In the genomic region with DNA sequence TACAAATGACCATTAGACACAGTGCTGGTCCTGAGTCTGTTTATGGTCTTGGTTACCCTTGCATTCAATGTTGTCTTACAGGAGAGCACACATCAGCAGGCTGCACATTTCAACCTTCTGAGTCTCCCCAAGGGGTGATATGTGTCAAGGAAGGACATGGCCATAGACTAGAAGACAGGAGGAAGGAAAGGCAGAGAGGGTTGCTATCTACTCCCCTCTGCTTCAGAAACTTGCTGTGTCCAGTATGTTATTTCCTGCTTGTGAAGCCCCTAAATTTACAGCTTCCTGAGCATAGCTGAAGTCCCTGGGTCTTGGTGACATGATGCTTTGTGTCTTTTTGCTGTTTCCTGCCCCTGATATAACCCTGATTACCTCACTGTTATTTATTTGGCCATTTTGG, we compare ENCODE assay signal across 26 mouse cellular contexts.
A peak's percentile ranks its signal among the peaks of the same experiment; 100 is the strongest.
DNase-seq lines count a peak whose midpoint lies in the region; ATAC-seq and TF ChIP-seq lines count a peak whose summit lies in the region.
"Had no signal": no experiment of that assay in that cellular context is flagged by ENCODE, and none has a peak within 500 bp of the region (broad histone marks: within the 10 kb centered on the region; RNA-seq: fewer than 3 reads in every experiment).

No protein-coding gene starts in this region.

- no peaks in the 10 kb centered on the region for H3K4me1 ChIP-seq in kidney, adult 2 months (ENCODE audit: control insufficient read depth, insufficient read depth, low read length)
- no peaks in the 10 kb centered on the region for H3K4me1 ChIP-seq in kidney, postnatal 0 days (replicated peaks; ENCODE audit: insufficient read depth, low read length)
- H3K4me1 ChIP-seq in liver, embryonic 13.5 days (replicated peaks) = no peaks in the 10 kb centered on the region
- no peaks in the 10 kb centered on the region for H3K4me1 ChIP-seq in forebrain, embryonic 11.5 days (replicated peaks; ENCODE audit: control insufficient read depth, insufficient read depth, low read length)
- H3K4me1 ChIP-seq: embryonic facial prominence, embryonic 13.5 days; hindbrain, embryonic 10.5 days; hindbrain, embryonic 15.5 days; intestine, embryonic 15.5 days; limb, embryonic 13.5 days; megakaryocyte, embryonic 14.5 days had no signal

- no peak for TF ChIP-seq POLR2A in kidney, adult 2 months (IDR thresholded peaks at IDR 0.05; ENCODE audit: low read depth, low read length)

- no peaks in the 10 kb centered on the region for H3K36me3 ChIP-seq in kidney, adult 2 months (ENCODE audit: control insufficient read depth, insufficient read depth, low read length)
- H3K36me3 ChIP-seq in kidney, postnatal 0 days (ENCODE audit: insufficient read depth, low read length) = no peaks in the 10 kb centered on the region
- no peaks in the 10 kb centered on the region for H3K36me3 ChIP-seq in liver, embryonic 13.5 days
- H3K36me3 ChIP-seq in forebrain, embryonic 11.5 days (ENCODE audit: control insufficient read depth, insufficient read depth, low read length) = no peaks in the 10 kb centered on the region
- H3K36me3 ChIP-seq: embryonic facial prominence, embryonic 13.5 days; forebrain, embryonic 10.5 days; hindbrain, embryonic 10.5 days; hindbrain, embryonic 15.5 days; intestine, embryonic 15.5 days; limb, embryonic 13.5 days had no signal

- H3K9ac ChIP-seq in kidney, postnatal 0 days (ENCODE audit: low read depth, low read length) = no peak overlapping the region
- H3K9ac ChIP-seq in liver, embryonic 13.5 days = no peak overlapping the region
- no peak overlapping the region for H3K9ac ChIP-seq in forebrain, embryonic 11.5 days (ENCODE audit: low read length)
- H3K9ac ChIP-seq: embryonic facial prominence, embryonic 13.5 days; hindbrain, embryonic 15.5 days; intestine, embryonic 15.5 days; limb, embryonic 13.5 days had no signal

- no peak overlapping the region for H3K27ac ChIP-seq in kidney, adult 2 months (ENCODE audit: insufficient read depth, low read depth, low read length)
- no peak overlapping the region for H3K27ac ChIP-seq in kidney, postnatal 0 days
- no peak overlapping the region for H3K27ac ChIP-seq in liver, embryonic 13.5 days
- no peak overlapping the region for H3K27ac ChIP-seq in forebrain, embryonic 11.5 days (ENCODE audit: low read depth, low read length)
- H3K27ac ChIP-seq: embryonic facial prominence, embryonic 13.5 days; forebrain, embryonic 10.5 days; hindbrain, embryonic 10.5 days; hindbrain, embryonic 15.5 days; intestine, embryonic 15.5 days; limb, embryonic 13.5 days had no signal

- ATAC-seq in kidney, postnatal 0 days (replicated peaks; ENCODE audit: low FRiP score, low read depth) = no peak; the same call in 1 of the 2 replicates
- peak; percentile 54; the same call in 1 of the 2 replicates for ATAC-seq in liver, embryonic 13.5 days (ENCODE audit: low read depth)
- no peak for ATAC-seq in forebrain, embryonic 11.5 days (replicated peaks; ENCODE audit: low FRiP score)
- ATAC-seq in cerebellum, adult (ENCODE audit: insufficient number of reproducible peaks, low FRiP score, low TSS enrichment) = no peak
- ATAC-seq: forebrain, embryonic 16.5 days; intestine, embryonic 15.5 days; lung, postnatal 0 days had no signal

- no peak for TF ChIP-seq CTCF in kidney, adult 2 months (conservative IDR thresholded peaks at IDR 0.05; ENCODE audit: insufficient read depth, insufficient read length, low read depth, low read length)
- no peak for TF ChIP-seq CTCF in kidney, postnatal 0 days (IDR thresholded peaks at IDR 0.05; ENCODE audit: low read depth)

- peak; percentile 66 for DNase-seq in kidney, adult 2 months
- peak; percentile 4 to 47 for DNase-seq in kidney, adult 8-10 months
- DNase-seq in kidney, postnatal 0 days (ENCODE audit: low spot score) = peak; percentile 69
- DNase-seq in liver, embryonic 13.5 days = no peak
- DNase-seq in forebrain, embryonic 11.5 days (ENCODE audit: low spot score) = no peak
- no peak for DNase-seq in left cerebral cortex, postnatal 36 days (ENCODE audit: low spot score in 2 of 2)
- DNase-seq: adrenal gland, postnatal 10 days; B cell, adult 2 months; cerebellum, adult 11-12 months; cerebellum, postnatal 10 days; gastrocnemius, postnatal 10 days; heart, postnatal 14 days; lung, adult 18-20 months; lung, postnatal 4 days; midbrain, embryonic 14.5 days; thymus, postnatal 4 days had no signal

- intact Hi-C loops in left cerebral cortex, postnatal 36 days (cut with DNase I) = no loop called here

- no peak overlapping the region for H3K4me2 ChIP-seq in kidney, postnatal 0 days (ENCODE audit: low read length)
- no peak overlapping the region for H3K4me2 ChIP-seq in liver, embryonic 13.5 days
- no peak overlapping the region for H3K4me2 ChIP-seq in forebrain, embryonic 11.5 days (ENCODE audit: low read depth, low read length, severe bottlenecking)
- H3K4me2 ChIP-seq: embryonic facial prominence, embryonic 13.5 days; hindbrain, embryonic 15.5 days; intestine, embryonic 15.5 days; limb, embryonic 13.5 days had no signal

- H3K9me3 ChIP-seq in kidney, postnatal 0 days (replicated peaks; ENCODE audit: low read length) = no peaks in the 10 kb centered on the region
- no peaks in the 10 kb centered on the region for H3K9me3 ChIP-seq in liver, embryonic 13.5 days (replicated peaks)
- H3K9me3 ChIP-seq in forebrain, embryonic 11.5 days (ENCODE audit: control insufficient read depth, low read length) = no peaks in the 10 kb centered on the region
- H3K9me3 ChIP-seq: embryonic facial prominence, embryonic 13.5 days; forebrain, embryonic 10.5 days; hindbrain, embryonic 10.5 days; hindbrain, embryonic 15.5 days; intestine, embryonic 15.5 days; limb, embryonic 13.5 days; megakaryocyte, embryonic 14.5 days had no signal

- H3K4me3 ChIP-seq in kidney, adult 2 months (ENCODE audit: insufficient read depth, low read depth, low read length) = no peak overlapping the region
- no peak overlapping the region for H3K4me3 ChIP-seq in kidney, postnatal 0 days (replicated peaks; ENCODE audit: low read depth, low read length)
- H3K4me3 ChIP-seq in liver, embryonic 13.5 days (replicated peaks) = no peak overlapping the region
- H3K4me3 ChIP-seq in forebrain, embryonic 11.5 days (ENCODE audit: low read depth, low read length) = no peak overlapping the region
- H3K4me3 ChIP-seq: embryonic facial prominence, embryonic 13.5 days; forebrain, embryonic 10.5 days; hindbrain, embryonic 10.5 days; hindbrain, embryonic 15.5 days; intestine, embryonic 15.5 days; limb, embryonic 13.5 days; megakaryocyte, embryonic 14.5 days had no signal

- no peaks in the 10 kb centered on the region for H3K27me3 ChIP-seq in kidney, adult 2 months (replicated peaks; ENCODE audit: control insufficient read depth, insufficient read depth, low read length)
- no peaks in the 10 kb centered on the region for H3K27me3 ChIP-seq in kidney, postnatal 0 days (ENCODE audit: insufficient read depth, low read length)
- no peaks in the 10 kb centered on the region for H3K27me3 ChIP-seq in liver, embryonic 13.5 days
- no peaks in the 10 kb centered on the region for H3K27me3 ChIP-seq in forebrain, embryonic 11.5 days (ENCODE audit: control insufficient read depth, insufficient read depth, low read length)
- H3K27me3 ChIP-seq: embryonic facial prominence, embryonic 13.5 days; hindbrain, embryonic 15.5 days; intestine, embryonic 15.5 days; limb, embryonic 13.5 days; megakaryocyte, embryonic 14.5 days had no signal

Comparison
In these comparisons a context has a peak if more than half of its experiments do, and no peak if none do; other contexts are left out.
1. DNase-seq: peak in kidney, adult 2 months (single experiment), kidney, adult 8-10 months (2 of 2) and kidney, postnatal 0 days (single experiment); none in liver, embryonic 13.5 days (single experiment), forebrain, embryonic 11.5 days (single experiment) and left cerebral cortex, postnatal 36 days (0 of 2).